Mouse (Mus musculus) heart, embryonic 16.5 days (tissue): ENCODE data around the gene Lzic. TPM values are rescaled to one million over a fixed set of nuclear protein-coding genes. Genes with fewer than 3 reads are reported as not detected.
"Not testable (repeated sequence)": the region's sequence is repeated elsewhere in the genome, so short reads cannot be mapped to it uniquely, and the experiment has no call there.

Source experiments
- ATAC-seq: fragments of 200-750 bp; cut with Nextera tagmentation; replicated peaks from 2 replicates; pipeline ENCODE4 v1.8.0; 2017; ENCODE audit warnings: moderate number of reproducible peaks; ENCODE audit not compliant: insufficient read depth, low FRiP score; ENCODE audit errors: extremely low read depth
- H3K27ac ChIP-seq: fragments of 300-500 bp; sonication (generic); 2 replicates; pipeline ENCODE4 v1.5.1; 2014; ENCODE audit warnings: mild to moderate bottlenecking, low read length, control low read depth, moderate library complexity
- H3K27me3 ChIP-seq: fragments of 300-500 bp; sonication (generic); 2 replicates; pipeline ENCODE4 v1.6.1; 2014; ENCODE audit warnings: low read length, mixed read lengths; ENCODE audit not compliant: control insufficient read depth, insufficient read depth
- H3K36me3 ChIP-seq: fragments of 300-500 bp; sonication (generic); 2 replicates; pipeline ENCODE4 v1.6.1; 2014; ENCODE audit not compliant: control insufficient read depth, insufficient read depth
- H3K4me1 ChIP-seq: fragments of 300-500 bp; sonication (generic); 2 replicates; pipeline ENCODE4 v1.6.1; 2014; ENCODE audit warnings: low read length, mixed read lengths; ENCODE audit not compliant: control insufficient read depth, insufficient read depth
- H3K4me2 ChIP-seq: fragments of 300-500 bp; sonication (generic); 2 replicates; pipeline ENCODE4 v1.6.1; 2014; ENCODE audit warnings: low read depth, mild to moderate bottlenecking, control low read depth, low read length
- H3K4me3 ChIP-seq: fragments of 300-500 bp; sonication (generic); 2 replicates; pipeline ENCODE4 v1.5.1; 2014; ENCODE audit warnings: mild to moderate bottlenecking, control low read depth, low read length
- H3K9ac ChIP-seq: fragments of 300-500 bp; sonication (generic); 2 replicates; pipeline ENCODE4 v1.6.1; 2014; ENCODE audit warnings: low read length, control low read depth
- H3K9me3 ChIP-seq: fragments of 300-500 bp; sonication (generic); replicated peaks from 2 replicates; pipeline ENCODE4 v1.6.1; 2016; ENCODE audit warnings: low read length; ENCODE audit not compliant: control insufficient read depth
- WGBS: fragments of 180-500 bp; shearing (Covaris S2); extraction: QIAGEN DNeasy Blood & Tissue Kit; methylation state at CpG from one replicate; pipeline ENCODE4 v1.1.7; 2014; 5-methylcytosine and 5-hydroxymethylcytosine counted together
- polyA plus RNA-seq: library from polyadenylated mRNA; unstranded; fragments of >200 nt; fragmentation: Nextera tagmentation; extraction: Ambion mirVana; gene quantifications from 2 replicates; pipeline ENCODE4 v1.2.1, GENCODE M21; 2015

The Lzic gene
- polyA plus RNA-seq, 1 experiment from 2014 or later = 39.3 TPM

- no peak for ATAC-seq
- 74% methylated on average over 17 of the region's 17 CpGs for WGBS
- H3K9me3 ChIP-seq = no peaks in the 10 kb centered on the region
- H3K36me3 ChIP-seq = no peaks in the 10 kb centered on the region
- H3K4me2 ChIP-seq = no peak overlapping the region
- H3K4me3 ChIP-seq = no peak overlapping the region
- H3K9ac ChIP-seq = no peak overlapping the region
- H3K27ac ChIP-seq = no peak overlapping the region
- H3K27me3 ChIP-seq = no peaks in the 10 kb centered on the region
- peaks cover 5% of the 10 kb centered on the region; the same call in 1 of the 2 replicates for H3K4me1 ChIP-seq
Measured at GRCm38 (mm10) chr4:149454263-149454662, 30.8 kb upstream of the Lzic start.

GRCm38 (mm10) chr4:149454879-149455278, 30.1 kb upstream of the Lzic start, which contains the start of gene Rbp7:
TSS of gene Rbp7 (minus strand) at chr4:149454978.
- ATAC-seq = no peak
- no peaks in the 10 kb centered on the region for H3K9me3 ChIP-seq
- 46% methylated on average over 8 of the region's 8 CpGs for WGBS
- no peak within 1 kb of the TSS for H3K27ac ChIP-seq
- H3K9ac ChIP-seq = no peak within 1 kb of the TSS; the same call in 1 of the 2 replicates
- no peaks in the 10 kb centered on the region for H3K36me3 ChIP-seq
- H3K4me2 ChIP-seq = no peak within 1 kb of the TSS
- peaks cover 5% of the 10 kb centered on the region; the same call in 1 of the 2 replicates for H3K4me1 ChIP-seq
- H3K27me3 ChIP-seq = no peaks in the 10 kb centered on the region
- no peak within 1 kb of the TSS for H3K4me3 ChIP-seq

- not testable (repeated sequence) for H3K9ac ChIP-seq, H3K4me3 ChIP-seq, ATAC-seq, H3K27me3 ChIP-seq, H3K4me2 ChIP-seq, H3K36me3 ChIP-seq, H3K9me3 ChIP-seq, H3K27ac ChIP-seq
- WGBS = 79% methylated on average over 27 of the region's 27 CpGs
- H3K4me1 ChIP-seq = peaks cover 10% of the 10 kb centered on the region
Measured at GRCm38 (mm10) chr4:149457163-149457562, 27.9 kb upstream of the Lzic start.

- H3K9ac ChIP-seq = no peak overlapping the region
- H3K4me1 ChIP-seq = peaks cover 10% of the 10 kb centered on the region
- H3K27ac ChIP-seq = peak overlapping the region; percentile 35; the same call in 1 of the 2 replicates
- H3K36me3 ChIP-seq = no peaks in the 10 kb centered on the region
- no peaks in the 10 kb centered on the region for H3K9me3 ChIP-seq
- H3K4me2 ChIP-seq = no peak overlapping the region
- H3K27me3 ChIP-seq = no peaks in the 10 kb centered on the region
- no peak overlapping the region for H3K4me3 ChIP-seq
- no peak for ATAC-seq
- 59% methylated on average over 6 of the region's 6 CpGs for WGBS
Measured at GRCm38 (mm10) chr4:149457831-149458430, 27.1 kb upstream of the Lzic start.

GRCm38 (mm10) chr4:149458526-149458925, 26.5 kb upstream of the Lzic start:
- no peaks in the 10 kb centered on the region for H3K36me3 ChIP-seq
- WGBS = 63% methylated on average over 5 of the region's 5 CpGs
- H3K9ac ChIP-seq = no peak overlapping the region
- H3K27me3 ChIP-seq = no peaks in the 10 kb centered on the region
- peaks cover 10% of the 10 kb centered on the region for H3K4me1 ChIP-seq
- H3K4me3 ChIP-seq = no peak overlapping the region
- H3K27ac ChIP-seq = no peak overlapping the region; the same call in 1 of the 2 replicates
- H3K4me2 ChIP-seq = no peak overlapping the region
- no peak for ATAC-seq
- H3K9me3 ChIP-seq = no peaks in the 10 kb centered on the region

GRCm38 (mm10) chr4:149459425-149459824, 25.6 kb upstream of the Lzic start:
- Histone ChIP-seq H3K36me3 (no peaks in the 10 kb centered on the region), H3K27me3 (no peaks in the 10 kb centered on the region), H3K4me3 (no peak overlapping the region), H3K27ac (no peak overlapping the region), H3K9ac (no peak overlapping the region), H3K4me2 (no peak overlapping the region), H3K9me3 (no peaks in the 10 kb centered on the region), H3K4me1 (peaks cover 10% of the 10 kb centered on the region)
- WGBS = 72% methylated on average over 1 of the region's 1 CpGs
- no peak for ATAC-seq

GRCm38 (mm10) chr4:149460475-149460874, 24.6 kb upstream of the Lzic start:
- H3K4me2 ChIP-seq, ATAC-seq, H3K27me3 ChIP-seq, H3K9ac ChIP-seq, H3K27ac ChIP-seq, H3K36me3 ChIP-seq, H3K9me3 ChIP-seq, H3K4me3 ChIP-seq: not testable (repeated sequence)
- WGBS = 94% methylated on average over 2 of the region's 2 CpGs
- peaks cover 10% of the 10 kb centered on the region for H3K4me1 ChIP-seq

GRCm38 (mm10) chr4:149461579-149462304, 23.3 kb upstream of the Lzic start:
- no peaks in the 10 kb centered on the region for H3K27me3 ChIP-seq
- H3K9ac ChIP-seq = no peak overlapping the region
- H3K4me3 ChIP-seq = no peak overlapping the region
- H3K27ac ChIP-seq = no peak overlapping the region
- H3K36me3 ChIP-seq = no peaks in the 10 kb centered on the region
- ATAC-seq = no peak
- no peaks in the 10 kb centered on the region for H3K9me3 ChIP-seq
- H3K4me1 ChIP-seq = peaks cover 10% of the 10 kb centered on the region
- H3K4me2 ChIP-seq = no peak overlapping the region
- 51% methylated on average over 7 of the region's 7 CpGs for WGBS

GRCm38 (mm10) chr4:149462305-149462971, 22.6 kb upstream of the Lzic start:
- peaks cover 10% of the 10 kb centered on the region for H3K4me1 ChIP-seq
- WGBS = 70% methylated on average over 6 of the region's 6 CpGs
- H3K27me3 ChIP-seq = no peaks in the 10 kb centered on the region
- ATAC-seq = no peak
- no peaks in the 10 kb centered on the region for H3K9me3 ChIP-seq
- no peak overlapping the region for H3K9ac ChIP-seq
- no peak overlapping the region for H3K4me2 ChIP-seq
- no peak overlapping the region for H3K4me3 ChIP-seq
- no peak overlapping the region for H3K27ac ChIP-seq
- H3K36me3 ChIP-seq = peaks cover 2% of the 10 kb centered on the region; the same call in 1 of the 2 replicates
